Mouse (Mus musculus): ENCODE data around the gene Best3.
"Not testable (repeated sequence)": the region's sequence is repeated elsewhere in the genome, so short reads cannot be mapped to it uniquely, and the experiment has no call there.

Best3 gene

GRCm38 (mm10) chr10:117033785-117034184, 47.7 kb downstream of the Best3 start:
- DNase-seq = peak; percentile 33

- DNase-seq = no peak
These were observed 54.2 kb downstream of the Best3 start for GRCm38 (mm10) chr10:117040355-117040754.

- DNase-seq = no peak
These were observed 56.2 kb downstream of the Best3 start for GRCm38 (mm10) chr10:117042295-117042694.

- DNase-seq = not testable (repeated sequence)
These were observed 57.5 kb downstream of the Best3 start for GRCm38 (mm10) chr10:117043497-117044166.

- peak; percentile 35 for DNase-seq
These were observed 59.3 kb downstream of the Best3 start, which contains the start of gene Lrrc10 for GRCm38 (mm10) chr10:117045175-117046056. Gene Lrrc10 (plus strand): TSS chr10:117045341.

GRCm38 (mm10) chr10:117049253-117049652, 63.1 kb downstream of the Best3 start:
- DNase-seq = no peak

- no peak for DNase-seq
These were observed 64.0 kb downstream of the Best3 start for GRCm38 (mm10) chr10:117049961-117050597.

- no peak for DNase-seq
These were observed 69.6 kb downstream of the Best3 start for GRCm38 (mm10) chr10:117055668-117056067.

GRCm38 (mm10) chr10:117062894-117063253, 76.8 kb downstream of the Best3 start:
- no peak for DNase-seq

- peak; percentile 90 for DNase-seq
These were observed 77.3 kb downstream of the Best3 start, which contains the start of gene Cct2 for GRCm38 (mm10) chr10:117063254-117064021. Gene Cct2 (minus strand): TSS chr10:117063814.

- no peak for DNase-seq
These were observed 78.0 kb downstream of the Best3 start for GRCm38 (mm10) chr10:117064076-117064475.

- no peak for DNase-seq
These were observed 83.0 kb downstream of the Best3 start for GRCm38 (mm10) chr10:117069109-117069508.

- no peak for DNase-seq
These were observed 86.2 kb downstream of the Best3 start for GRCm38 (mm10) chr10:117072191-117072888.

GRCm38 (mm10) chr10:117073176-117073575, 87.1 kb downstream of the Best3 start:
- no peak for DNase-seq
